Mouse (Mus musculus) liver, adult 2 months (tissue): ENCODE results near the gene Fam155a. TPM values are rescaled to one million over a fixed set of nuclear protein-coding genes. Genes with fewer than 3 reads are reported as not detected.

Experiments
- DNase-seq: peaks from one replicate; pipeline ENCODE4 v3.0.0-alpha.2; 2011; ENCODE audit warnings: low read depth, low spot score; ENCODE audit errors: extremely low read depth
- H3K27ac ChIP-seq: fragments of 200-500 bp; replicated peaks from 2 replicates; pipeline ENCODE4 v1.5.1; 2012; ENCODE audit warnings: low read depth, mild to moderate bottlenecking, control low read depth, inconsistent platforms, low read length; ENCODE audit not compliant: insufficient read depth
- H3K27me3 ChIP-seq: fragments of 200-500 bp; 2 replicates; pipeline ENCODE4 v1.6.1; 2012; ENCODE audit warnings: mild to moderate bottlenecking, moderate library complexity, low read length, inconsistent platforms; ENCODE audit not compliant: control insufficient read depth, insufficient read depth
- H3K36me3 ChIP-seq: fragments of 200-500 bp; 2 replicates; pipeline ENCODE4 v1.6.1; 2012; ENCODE audit warnings: low read length, inconsistent platforms; ENCODE audit not compliant: control insufficient read depth, insufficient read depth
- H3K4me1 ChIP-seq: fragments of 200-500 bp; 2 replicates; pipeline ENCODE4 v1.6.1; 2011; ENCODE audit warnings: low read length; ENCODE audit not compliant: control insufficient read depth, insufficient read depth
- H3K4me3 ChIP-seq: fragments of 200-500 bp; 2 replicates; pipeline ENCODE4 v1.5.1; 2011; ENCODE audit warnings: low read depth, mild to moderate bottlenecking, control low read depth, low read length, moderate library complexity; ENCODE audit not compliant: insufficient read depth
- H3K79me2 ChIP-seq: fragments of 200-500 bp; 2 replicates; pipeline ENCODE4 v1.6.1; 2012; ENCODE audit warnings: inconsistent platforms, mild to moderate bottlenecking, low read length, moderate library complexity; ENCODE audit not compliant: control insufficient read depth, insufficient read depth
- H3K9ac ChIP-seq: fragments of 200-500 bp; 2 replicates; pipeline ENCODE4 v1.6.1; 2012; ENCODE audit warnings: low read depth, mild to moderate bottlenecking, control low read depth, inconsistent platforms, low read length
- CTCF ChIP-seq: fragments of 200-500 bp; IDR thresholded peaks from 2 replicates; pipeline ENCODE4 v1.5.1; 2011; ENCODE audit warnings: low read depth, low read length, control low read depth
- POLR2A ChIP-seq: fragments of 200-500 bp; IDR thresholded peaks from 2 replicates; pipeline ENCODE4 v1.6.1; 2011; ENCODE audit warnings: low read length, control low read depth; ENCODE audit not compliant: insufficient read depth; ENCODE audit errors: extremely low read depth
- WGBS: fragments of 180-500 bp; shearing (Covaris S2); methylation state at CpG from one replicate; pipeline ENCODE4 v1.1.7; 2018; 5-methylcytosine and 5-hydroxymethylcytosine counted together
- polyA plus RNA-seq: library from polyadenylated mRNA; depleted of rRNA; stranded (reverse); fragments of >200 nt; gene quantifications from 2 replicates; pipeline ENCODE4 v1.2.3, GENCODE M21; 2012
- total RNA-seq: library from RNA; depleted of rRNA; stranded (reverse); fragments of >200 nt; gene quantifications from 2 replicates; pipeline ENCODE4 v1.2.3, GENCODE M21; 2014

The Fam155a gene
- total and polyA plus RNA-seq, 2 experiments, result 0.09 TPM; not detected in 1

GRCm38 (mm10) chr8:9799923-9800322, 29.0 kb upstream of the Fam155a start:
- Histone ChIP-seq H3K27me3 (no peaks in the 10 kb centered on the region), H3K4me3 (no peak overlapping the region), H3K4me1 (no peaks in the 10 kb centered on the region), H3K79me2 (no peaks in the 10 kb centered on the region), H3K27ac (no peak overlapping the region), H3K9ac (no peak overlapping the region), H3K36me3 (no peaks in the 10 kb centered on the region)
- no peak for DNase-seq
- WGBS, result 78% methylated on average over 11 of the region's 11 CpGs
- no peak for TF ChIP-seq POLR2A
- TF ChIP-seq CTCF, result no peak

GRCm38 (mm10) chr8:9797514-9797913, 26.6 kb upstream of the Fam155a start:
- Histone ChIP-seq H3K79me2 (no peaks in the 10 kb centered on the region), H3K36me3 (no peaks in the 10 kb centered on the region), H3K4me3 (no peak overlapping the region), H3K27me3 (no peaks in the 10 kb centered on the region), H3K4me1 (no peaks in the 10 kb centered on the region), H3K9ac (no peak overlapping the region), H3K27ac (no peak overlapping the region)
- TF ChIP-seq CTCF (no peak), POLR2A (no peak)
- no peak for DNase-seq
- WGBS, result 74% methylated on average over 8 of the region's 8 CpGs

- Histone ChIP-seq H3K9ac (no peak overlapping the region), H3K79me2 (no peaks in the 10 kb centered on the region), H3K27ac (no peak overlapping the region), H3K36me3 (no peaks in the 10 kb centered on the region), H3K4me3 (no peak overlapping the region), H3K4me1 (no peaks in the 10 kb centered on the region), H3K27me3 (no peaks in the 10 kb centered on the region)
- 95% methylated on average over 6 of the region's 6 CpGs for WGBS
- no peak for DNase-seq
- TF ChIP-seq CTCF, result no peak
- TF ChIP-seq POLR2A, result no peak
Observed at GRCm38 (mm10) chr8:9795724-9796123, 24.8 kb upstream of the Fam155a start.

GRCm38 (mm10) chr8:9793351-9793750, 22.4 kb upstream of the Fam155a start:
- Histone ChIP-seq H3K36me3 (no peaks in the 10 kb centered on the region), H3K27ac (no peak overlapping the region), H3K4me1 (no peaks in the 10 kb centered on the region), H3K79me2 (no peaks in the 10 kb centered on the region), H3K9ac (no peak overlapping the region), H3K27me3 (no peaks in the 10 kb centered on the region), H3K4me3 (no peak overlapping the region)
- TF ChIP-seq CTCF (no peak), POLR2A (no peak)
- DNase-seq, result no peak
- WGBS, result 61% methylated on average over 9 of the region's 9 CpGs

- no peak overlapping the region for H3K9ac ChIP-seq
- H3K4me1 ChIP-seq, result no peaks in the 10 kb centered on the region
- TF ChIP-seq POLR2A, result no peak
- no peak for TF ChIP-seq CTCF
- no peak for DNase-seq
- peaks cover 3% of the 10 kb centered on the region; the same call in 1 of the 2 replicates for H3K27me3 ChIP-seq
- 86% methylated on average over 10 of the region's 10 CpGs for WGBS
- H3K36me3 ChIP-seq, result no peaks in the 10 kb centered on the region
- H3K27ac ChIP-seq, result no peak overlapping the region
- no peak overlapping the region for H3K4me3 ChIP-seq
- H3K79me2 ChIP-seq, result no peaks in the 10 kb centered on the region
Observed at GRCm38 (mm10) chr8:9780332-9780731, 9.4 kb upstream of the Fam155a start.

- Histone ChIP-seq H3K27ac (no peak overlapping the region), H3K27me3 (peaks cover 3% of the 10 kb centered on the region; the same call in 1 of the 2 replicates), H3K36me3 (no peaks in the 10 kb centered on the region), H3K79me2 (no peaks in the 10 kb centered on the region), H3K4me3 (no peak overlapping the region), H3K4me1 (no peaks in the 10 kb centered on the region), H3K9ac (no peak overlapping the region)
- DNase-seq, result no peak
- TF ChIP-seq POLR2A (no peak), CTCF (no peak)
- 70% methylated on average over 8 of the region's 8 CpGs for WGBS
Observed at GRCm38 (mm10) chr8:9778148-9778547, 7.2 kb upstream of the Fam155a start.
